Mouse (Mus musculus) monocyte, adult 59 days (primary cell): ENCODE results near the gene Tlr6. TPM values are rescaled to one million over a fixed set of nuclear protein-coding genes. Genes with fewer than 3 reads are reported as not detected.

Source experiments
- total RNA-seq, 2 experiments: library from RNA; stranded (reverse); gene quantifications; one replicate each; pipeline ENCODE4 v1.2.4; 2023

The Tlr6 gene
- total RNA-seq, result 10 to 100 TPM; 38.2 to 39.9 TPM

GRCm38 (mm10) chr5:64959843-64960230 lies at the start of gene Tlr6:
TSS of gene Tlr6 (minus strand) at chr5:64960097.

GRCm38 (mm10) chr5:64969861-64970771 lies 10.2 kb upstream of the Tlr6 start, which contains the start of gene Fam114a1:
TSS of gene Fam114a1 (plus strand) at chr5:64970071.

Other genes with a start within 250 kb of the Tlr6 start
- gene Klf3, start 156.7 kb downstream of the Tlr6 start, total RNA-seq, result 100 to 1,000 TPM; 251 to 253 TPM
- 10 to 100 TPM; 25.0 to 32.0 TPM for gene Tlr1, start 26.5 kb downstream of the Tlr6 start, total RNA-seq
- gene Fam114a1, start 10.0 kb upstream of the Tlr6 start, total RNA-seq, result 10 to 100 TPM; 16.3 to 23.1 TPM
- 10 to 100 TPM; 31.9 to 34.5 TPM for gene Tmem156, start 132.0 kb upstream of the Tlr6 start, total RNA-seq
- gene Klhl5, start 147.4 kb upstream of the Tlr6 start, total RNA-seq, result 10 to 100 TPM; 77.6 to 83.0 TPM
- 1 to 10 TPM in 1 of 2 experiments, under 1 TPM in 1; 0.82 to 1.7 TPM for gene Wdr19, start 239.6 kb upstream of the Tlr6 start, total RNA-seq